Mouse (Mus musculus) adipose tissue, adult 10 weeks (tissue): ENCODE data around the gene Syne4. TPM values are rescaled to one million over a fixed set of nuclear protein-coding genes. Genes with fewer than 3 reads are reported as not detected.

ENCODE experiments used
- polyA plus RNA-seq: library from polyadenylated mRNA; stranded (reverse); fragments of 350-450 nt; fragmentation: Illumina TruSeq; extraction: RNeasy Lipid Tissue Mini Kit (QIAGEN cat#74804); gene quantifications from one replicate; pipeline ENCODE4 v1.2.3, GENCODE M21; 2014; ENCODE audit warnings: low read depth, low replicate concordance

The Syne4 gene
- 5.0 TPM for polyA plus RNA-seq

DNA sequence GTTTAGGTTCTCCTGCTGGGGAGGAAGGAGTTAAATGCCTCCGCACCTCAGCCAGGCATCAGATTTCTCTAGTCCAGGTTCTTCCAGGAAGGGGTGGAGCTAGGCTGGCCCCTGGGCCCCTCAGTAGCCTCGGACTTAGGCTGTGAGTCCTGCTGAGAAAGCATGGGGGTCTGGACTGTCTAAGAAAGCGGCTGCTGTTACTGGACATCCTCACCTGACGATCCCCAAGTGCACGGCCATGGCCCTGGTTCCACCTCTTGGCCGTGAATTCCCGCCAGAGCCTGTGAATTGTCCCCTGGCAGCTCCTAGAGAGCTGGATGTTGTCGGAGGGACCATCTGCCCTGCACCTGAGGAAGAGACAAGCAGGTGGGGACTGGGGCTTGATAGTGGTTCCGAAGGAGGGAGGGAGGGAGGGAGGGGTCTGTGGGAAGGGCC lies at the start of gene Syne4:
TSS of gene Syne4 (plus strand) at position 87 of the 435 bp plus-strand sequence.

DNA sequence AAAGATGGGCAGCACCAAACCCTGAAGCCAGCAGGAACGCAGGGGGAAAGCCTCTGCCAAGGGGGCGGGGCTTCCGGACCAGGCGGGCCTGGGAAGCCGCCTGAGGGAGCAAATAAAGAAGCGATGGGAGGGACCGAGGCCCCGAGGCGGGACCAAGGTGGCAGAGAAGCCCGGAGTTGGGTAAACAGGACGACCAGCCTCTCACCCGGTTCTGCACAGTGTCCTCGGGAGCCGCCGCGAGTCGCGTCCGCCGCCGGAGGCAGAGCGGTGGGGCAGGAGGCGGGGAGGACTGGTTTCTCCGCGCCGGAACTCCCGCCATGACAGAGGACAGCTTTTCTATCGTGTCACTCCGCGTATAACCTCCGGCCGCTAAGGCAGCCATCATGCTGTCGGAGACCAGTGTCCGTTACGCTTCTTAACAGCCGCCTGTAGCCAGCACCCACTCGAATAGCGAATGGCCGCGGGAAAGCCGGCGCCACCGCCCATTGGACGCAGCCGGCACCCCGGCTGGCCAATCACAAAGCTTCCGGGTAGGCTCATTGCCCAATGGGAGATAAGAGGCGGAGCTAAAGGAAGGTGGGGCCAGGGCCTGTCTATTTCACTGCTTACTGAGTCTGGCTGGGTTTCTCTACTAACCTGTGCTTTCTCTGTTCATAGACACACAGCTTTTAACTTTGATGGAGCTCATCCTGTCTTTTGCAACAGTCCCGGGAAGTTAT lies 34.5 kb upstream of the Syne4 start, which contains the start of the genes Thap8 and Wdr62:
TSS of gene Thap8 (plus strand) at position 144 of the 719 bp plus-strand sequence.
TSS of gene Wdr62 (minus strand) at position 469 of the 719 bp plus-strand sequence.

DNA sequence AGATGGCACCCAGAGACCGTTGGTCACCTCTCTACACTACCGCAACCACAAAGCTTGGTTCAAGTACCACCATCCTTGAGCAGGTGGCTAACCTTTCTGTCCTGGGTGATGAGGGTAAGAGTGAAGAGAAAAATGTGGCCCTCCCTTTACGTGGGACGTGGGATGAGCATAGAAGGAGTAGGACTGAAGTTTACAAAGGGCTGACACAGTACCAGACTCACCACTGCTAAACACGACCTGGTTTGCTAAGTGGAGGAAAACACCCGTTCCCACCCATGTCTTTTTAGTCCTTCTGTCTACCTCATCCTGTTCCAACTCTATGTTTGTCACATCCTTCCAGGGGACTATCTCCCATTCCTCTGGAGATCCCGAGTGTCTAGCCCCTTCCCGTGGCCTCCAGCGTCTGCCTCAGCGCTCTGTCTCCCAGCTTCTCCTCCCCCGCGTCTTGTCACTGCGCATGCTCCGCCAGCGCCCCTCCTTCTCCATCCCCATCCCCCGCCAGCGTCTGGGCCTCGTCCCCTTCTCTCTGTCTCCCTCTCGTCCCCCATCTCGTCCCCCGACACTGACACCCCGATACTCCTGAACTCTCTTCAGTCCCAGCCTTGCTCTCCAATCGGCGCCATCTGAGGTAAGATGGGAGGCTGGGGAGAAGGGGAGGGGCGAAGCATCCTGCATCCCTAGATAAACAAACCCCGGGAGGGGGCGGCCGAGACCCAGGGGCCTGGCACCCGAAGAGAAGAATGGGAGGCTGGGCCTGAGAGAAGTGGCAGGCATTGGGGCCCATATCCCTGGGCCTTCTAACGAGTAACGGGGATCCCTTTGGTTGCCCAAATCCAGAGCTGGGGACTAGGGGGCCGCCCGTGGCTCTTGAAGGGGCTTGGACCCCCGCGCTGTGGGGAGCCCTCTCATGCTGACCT lies 23.1 kb upstream of the Syne4 start, which contains the start of gene Clip3:
TSS of gene Clip3 (plus strand) at position 514 of the 917 bp plus-strand sequence.

DNA sequence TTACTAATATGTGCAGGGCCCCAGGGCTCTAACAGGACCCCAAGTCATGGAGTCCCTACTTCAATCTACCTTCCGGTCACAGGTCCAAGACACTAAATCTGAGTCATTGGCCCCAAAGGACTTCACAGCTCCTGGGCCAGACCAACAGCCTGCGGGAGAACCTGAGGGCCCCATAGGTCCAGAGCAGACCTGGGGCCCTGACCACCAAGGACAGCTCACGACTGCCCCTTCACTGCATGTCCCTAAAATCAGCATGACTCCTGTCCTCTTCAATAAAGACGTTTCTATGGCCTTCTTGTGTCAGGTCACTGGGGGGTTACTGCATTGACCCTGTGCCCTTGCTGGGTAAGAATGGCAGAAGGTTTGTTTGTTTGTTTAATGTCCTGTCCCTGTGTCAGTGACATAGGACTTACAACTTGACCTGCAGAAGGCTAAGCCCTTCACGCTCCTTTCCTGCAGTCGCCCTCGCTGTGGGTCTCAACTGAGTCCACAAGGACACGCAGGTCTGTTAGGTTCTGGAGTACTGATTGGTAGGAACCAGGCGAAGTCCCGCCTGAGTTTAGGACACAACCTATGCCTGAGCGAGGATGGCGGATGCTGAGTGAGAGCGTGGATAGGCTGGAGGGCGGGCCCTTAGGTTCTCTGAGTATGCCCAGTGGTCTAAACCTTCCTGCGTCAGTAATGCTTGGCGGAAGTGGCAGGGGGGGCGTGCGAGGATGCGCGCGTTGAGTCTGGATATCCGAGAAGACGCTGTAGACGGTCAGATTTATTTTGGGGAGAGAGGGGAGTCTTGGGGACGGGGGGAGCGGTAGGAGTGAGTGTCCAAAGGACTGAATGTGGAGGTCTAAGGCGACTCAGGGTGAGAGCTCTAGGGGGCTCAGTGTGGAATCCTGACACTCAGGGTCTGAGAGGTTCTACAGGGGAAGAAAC lies 6.3 kb upstream of the Syne4 start, which contains the start of gene Alkbh6:
TSS of gene Alkbh6 (plus strand) at position 642 of the 930 bp plus-strand sequence.

DNA sequence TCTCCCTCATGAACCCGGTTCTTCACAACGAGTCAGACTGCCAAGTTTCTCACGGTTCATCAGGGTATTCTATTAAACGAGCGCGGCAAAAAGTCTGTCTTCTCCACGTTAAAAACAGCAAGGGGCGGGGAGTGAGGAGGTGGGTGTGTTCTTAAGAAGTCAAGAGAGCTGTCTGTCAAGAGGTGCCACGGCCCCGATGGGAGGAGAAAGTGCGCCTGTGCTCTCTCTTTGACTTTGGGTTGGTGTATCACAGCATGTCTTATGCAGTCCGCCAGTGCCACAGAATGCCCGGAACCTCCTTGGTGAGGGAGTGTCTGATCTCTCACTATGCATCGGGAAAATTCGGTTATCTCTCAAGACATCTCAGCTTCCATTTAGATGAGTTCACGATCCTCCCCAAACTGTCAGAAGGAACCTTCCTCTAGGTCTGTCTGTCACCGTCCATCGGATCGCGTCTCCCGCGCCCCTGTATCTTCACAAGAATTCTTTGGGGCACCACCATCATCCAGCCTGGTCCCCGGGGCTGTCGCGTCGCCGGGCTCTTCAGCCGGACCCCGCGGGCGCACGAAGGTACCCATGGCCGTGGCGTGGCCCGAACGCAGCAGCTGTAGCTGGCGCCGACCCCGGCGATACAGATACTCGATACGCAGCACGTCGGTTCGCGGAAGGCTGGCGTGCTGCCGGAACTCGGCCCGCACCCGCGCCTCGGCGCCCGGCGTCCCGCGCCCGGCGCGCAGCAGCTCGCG lies 7.1 kb downstream of the Syne4 start, which contains the start of gene E130208F15Rik:
TSS of gene E130208F15Rik (plus strand) at position 202 of the 746 bp plus-strand sequence.

DNA sequence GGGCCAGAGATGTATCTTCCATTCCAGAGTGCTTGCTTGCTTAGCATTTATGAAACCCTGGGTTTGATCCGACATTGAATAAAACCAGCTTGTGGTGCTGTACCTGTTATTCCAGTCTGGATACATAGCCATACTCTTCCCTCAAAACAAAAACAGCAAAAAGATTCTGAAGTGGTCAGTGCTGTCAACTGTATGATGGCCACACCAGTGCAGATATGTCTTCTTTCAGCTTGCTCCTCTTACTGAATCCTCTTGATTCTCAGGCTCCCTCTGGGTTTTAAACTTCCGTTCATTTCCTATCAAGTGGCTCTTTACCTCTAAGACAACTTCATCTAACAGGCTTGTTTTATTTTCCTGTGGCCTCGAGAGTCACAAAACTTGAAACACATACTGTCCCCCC lies 9.2 kb downstream of the Syne4 start, which contains the start of gene Sdhaf1:
TSS of gene Sdhaf1 (minus strand) at position 101 of the 400 bp plus-strand sequence.

DNA sequence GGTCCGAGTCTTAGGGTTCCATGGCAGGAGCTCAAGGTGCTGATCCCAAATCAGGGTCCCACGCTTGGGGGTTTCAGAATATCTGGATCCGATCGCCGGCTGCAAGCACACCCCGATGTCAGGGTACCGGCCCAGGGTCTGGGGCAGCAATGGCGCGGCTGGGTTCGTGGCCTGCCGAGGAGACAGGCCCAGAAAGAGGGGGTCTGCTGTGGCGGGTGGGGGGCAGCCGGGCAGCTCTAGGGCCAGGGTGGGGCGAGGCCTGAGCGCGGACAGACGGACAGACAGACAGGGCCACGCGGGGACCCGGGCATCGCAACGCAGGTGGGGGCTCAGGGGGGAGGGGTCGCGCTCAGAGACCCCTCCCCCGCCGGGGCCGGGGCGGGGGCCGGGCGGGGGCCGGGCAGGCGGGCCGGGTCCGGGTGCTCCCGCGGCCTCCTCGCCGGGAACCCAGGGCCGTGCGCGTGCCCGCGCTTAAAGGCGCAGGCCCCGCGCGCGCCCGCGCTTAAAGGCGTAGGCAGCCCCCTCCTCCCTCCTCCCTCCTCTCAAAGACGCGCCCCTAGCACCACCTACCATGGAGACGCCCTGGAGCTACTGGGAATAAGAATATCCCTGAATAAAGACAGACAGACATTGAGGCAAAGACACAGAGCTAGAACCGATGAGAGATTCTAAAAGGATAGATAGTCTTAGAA lies 48.2 kb downstream of the Syne4 start, which contains the start of gene Lrfn3:
TSS of gene Lrfn3 (minus strand) at position 121 of the 692 bp plus-strand sequence.

Other genes with a start within 250 kb of the Syne4 start
- 0.60 TPM for gene Zfp82, start 241.9 kb upstream of the Syne4 start, polyA plus RNA-seq
- 2.0 TPM for gene Gm26920, start 224.4 kb upstream of the Syne4 start, polyA plus RNA-seq
- gene Zfp566, start 224.3 kb upstream of the Syne4 start, polyA plus RNA-seq = 4.6 TPM
- gene Zfp260, start 220.0 kb upstream of the Syne4 start, polyA plus RNA-seq = 33.9 TPM
- 0.92 TPM for gene Zfp382, start 192.9 kb upstream of the Syne4 start, polyA plus RNA-seq
- 33.8 TPM for gene Zfp146, start 145.1 kb upstream of the Syne4 start, polyA plus RNA-seq
- gene Cox7a1, start 130.7 kb upstream of the Syne4 start, polyA plus RNA-seq = 10.2 TPM
- 381 TPM for gene Capns1, start 116.0 kb upstream of the Syne4 start, polyA plus RNA-seq
- 55.6 TPM for gene Polr2i, start 82.9 kb upstream of the Syne4 start, polyA plus RNA-seq
- gene Tbcb, start 82.5 kb upstream of the Syne4 start, polyA plus RNA-seq = 75.0 TPM
- gene Ovol3, start 79.1 kb upstream of the Syne4 start, polyA plus RNA-seq = not detected
- gene Thap8, start 34.7 kb upstream of the Syne4 start, polyA plus RNA-seq = 1.5 TPM
- gene Wdr62, start 34.4 kb upstream of the Syne4 start, polyA plus RNA-seq = 18.1 TPM
- 12.2 TPM for gene Clip3, start 23.1 kb upstream of the Syne4 start, polyA plus RNA-seq
- gene Alkbh6, start 6.1 kb upstream of the Syne4 start, polyA plus RNA-seq = 44.2 TPM
- gene E130208F15Rik, start 6.9 kb downstream of the Syne4 start, polyA plus RNA-seq = 1.2 TPM
- gene Sdhaf1, start 9.1 kb downstream of the Syne4 start, polyA plus RNA-seq = 9.0 TPM
- gene Lrfn3, start 48.0 kb downstream of the Syne4 start, polyA plus RNA-seq = 1.7 TPM
- 114 TPM for gene Tyrobp, start 99.0 kb downstream of the Syne4 start, polyA plus RNA-seq
- 4.5 TPM for gene Hcst, start 105.0 kb downstream of the Syne4 start, polyA plus RNA-seq
- 1.9 TPM for gene Nfkbid, start 106.9 kb downstream of the Syne4 start, polyA plus RNA-seq
- gene Aplp1, start 130.7 kb downstream of the Syne4 start, polyA plus RNA-seq = 2.8 TPM
- gene Kirrel2, start 142.9 kb downstream of the Syne4 start, polyA plus RNA-seq = not detected
- not detected for gene Nphs1, start 143.5 kb downstream of the Syne4 start, polyA plus RNA-seq
- not detected for gene Prodh2, start 178.8 kb downstream of the Syne4 start, polyA plus RNA-seq
- gene Arhgap33, start 220.3 kb downstream of the Syne4 start, polyA plus RNA-seq = 11.2 TPM
- 19.1 TPM for gene Hspb6, start 237.4 kb downstream of the Syne4 start, polyA plus RNA-seq
- 13.6 TPM for gene Proser3, start 237.5 kb downstream of the Syne4 start, polyA plus RNA-seq
- 26.3 TPM for gene Lin37, start 245.0 kb downstream of the Syne4 start, polyA plus RNA-seq
- gene U2af1l4, start 248.5 kb downstream of the Syne4 start, polyA plus RNA-seq = 50.0 TPM
- gene Gm49396, start 248.5 kb downstream of the Syne4 start, polyA plus RNA-seq = 6.5 TPM
- 138 TPM for gene Psenen, start 248.8 kb downstream of the Syne4 start, polyA plus RNA-seq